8 mouse cellular contexts compared by ENCODE assay signal in genomic region chr3:89226900-89227299, GRCm38 (mm10). TPM values are rescaled to one million over a fixed set of nuclear protein-coding genes. Genes with fewer than 3 reads are reported as not detected.
DNase-seq lines count a peak whose midpoint lies in the region; ATAC-seq and TF ChIP-seq lines count a peak whose summit lies in the region.

Gene Mtx1 (minus strand): TSS chr3:89227088.

- peaks cover 17% of the 10 kb centered on the region for H3K4me1 ChIP-seq in lung, embryonic 16.5 days (replicated peaks; ENCODE audit: control insufficient read depth, insufficient read depth, low read length)
- H3K4me1 ChIP-seq in cortical plate, adult 2 months (ENCODE audit: control insufficient read depth, insufficient read depth, low read length): peaks cover 1% of the 10 kb centered on the region; the same call in 1 of the 2 replicates
- H3K4me1 ChIP-seq in heart, embryonic 13.5 days: peaks cover 22% of the 10 kb centered on the region

- 3% methylated on average over 21 of the region's 21 CpGs for WGBS in lung, embryonic 16.5 days
- 7% methylated on average over 21 of the region's 21 CpGs for WGBS in heart, embryonic 13.5 days

- peak within 1 kb of the TSS; percentile 53 for H3K4me3 ChIP-seq in lung, embryonic 16.5 days (ENCODE audit: low read length)
- peak within 1 kb of the TSS; percentile 16 for H3K4me3 ChIP-seq in cortical plate, adult 2 months (ENCODE audit: insufficient read depth, low read length)
- H3K4me3 ChIP-seq in heart, embryonic 13.5 days: peak within 1 kb of the TSS; percentile 57

- no peak for TF ChIP-seq POLR2A in cortical plate, adult 2 months (IDR thresholded peaks at IDR 0.05; ENCODE audit: extremely low read depth, insufficient read depth, low read length)

- peak within 1 kb of the TSS; percentile 68 for H3K9ac ChIP-seq in lung, embryonic 16.5 days (ENCODE audit: low read length)
- peak within 1 kb of the TSS; percentile 76 for H3K9ac ChIP-seq in heart, embryonic 13.5 days

- H3K9me3 ChIP-seq in lung, embryonic 16.5 days (ENCODE audit: control insufficient read depth, low read length): no peaks in the 10 kb centered on the region
- H3K9me3 ChIP-seq in heart, embryonic 13.5 days: no peaks in the 10 kb centered on the region

- peak within 1 kb of the TSS; percentile 83 for H3K4me2 ChIP-seq in lung, embryonic 16.5 days (ENCODE audit: low read depth, low read length)
- peak within 1 kb of the TSS; percentile 78 for H3K4me2 ChIP-seq in heart, embryonic 13.5 days

- H3K27ac ChIP-seq in lung, embryonic 16.5 days (ENCODE audit: low read length): peak within 1 kb of the TSS; percentile 91
- H3K27ac ChIP-seq in cortical plate, adult 2 months (ENCODE audit: insufficient read depth, low read length): peak within 1 kb of the TSS; percentile 84
- peak within 1 kb of the TSS; percentile 6; the same call in 1 of the 2 replicates for H3K27ac ChIP-seq in heart, embryonic 13.5 days (replicated peaks)

- no peak for TF ChIP-seq CTCF in cortical plate, adult 2 months (IDR thresholded peaks at IDR 0.05; ENCODE audit: extremely low read depth, insufficient read depth, low read length)

- no peaks in the 10 kb centered on the region for H3K27me3 ChIP-seq in lung, embryonic 16.5 days (ENCODE audit: control insufficient read depth, insufficient read depth, low read depth, low read length)
- H3K27me3 ChIP-seq in heart, embryonic 13.5 days (replicated peaks): peaks cover 61% of the 10 kb centered on the region

- ATAC-seq in lung, embryonic 16.5 days (ENCODE audit: low read depth): peak; percentile 5
- ATAC-seq in heart, embryonic 13.5 days (ENCODE audit: extremely low read depth, insufficient number of reproducible peaks, low FRiP score, low TSS enrichment): no peak
- ATAC-seq in monocyte, adult 5-6 weeks (replicated peaks; ENCODE audit: insufficient number of reproducible peaks, low FRiP score, low TSS enrichment, poor library complexity, severe bottlenecking): no peak

- no peak for DNase-seq in lung, postnatal 4 days
- DNase-seq in left cerebral cortex, postnatal 10 days (ENCODE audit: extremely low spot score in 1 of 2, low spot score in 2 of 2): peak in 1 of 2 experiments; percentile 55
- DNase-seq in cerebellum, adult 9-11 months: no peak
- no peak for DNase-seq in frontal cortex, postnatal 25 days (ENCODE audit: low spot score in 2 of 2)

- intact Hi-C loops in left cerebral cortex, postnatal 10 days (cut with DNase I): no loop called here

- peaks cover 4% of the 10 kb centered on the region; the same call in 1 of the 2 replicates for H3K36me3 ChIP-seq in lung, embryonic 16.5 days (ENCODE audit: control insufficient read depth, insufficient read depth, low read length)
- H3K36me3 ChIP-seq in heart, embryonic 13.5 days: 0 out of 2 replicates have a peak, but pooled peaks cover 8% of the 10 kb centered on the region

RNA-seq across cellular contexts. Expression of gene Mtx1, which starts in this region (rescaled TPM):
- 174 and 188 TPM in 2 replicates for polyA plus RNA-seq in lung, embryonic 16.5 days (2015; fragmentation: Nextera tagmentation; extraction: Ambion mirVana)
- 132 and 155 TPM in 2 replicates for polyA plus RNA-seq in cortical plate, adult 2 months (2012; rRNA removed)
- polyA plus RNA-seq in heart, embryonic 13.5 days (2015; fragmentation: Nextera tagmentation; extraction: Ambion mirVana): 125 and 126 TPM in 2 replicates
- 100 to 1,000 TPM in 1 of 2 experiments, 10 to 100 TPM in 1; 98.6 to 102 TPM for total RNA-seq in left cerebral cortex, postnatal 10 days (2021)
- total RNA-seq in monocyte, adult 5-6 weeks (2017): 42.5 to 61.0 TPM (median 58.7 TPM) in 3 replicates

Comparison
In these comparisons a context has a peak if more than half of its experiments do, and no peak if none do; other contexts are left out.
1. H3K27ac ChIP-seq: peak in every context shown above with its lines; median percentile 91 in lung, embryonic 16.5 days; 84 in cortical plate, adult 2 months; 6 in heart, embryonic 13.5 days.